Mouse (Mus musculus) gastrocnemius, adult 8-10 months (tissue): Measurements from ENCODE around the gene Hnrnpa3. TPM values are rescaled to one million over a fixed set of nuclear protein-coding genes. Genes with fewer than 3 reads are reported as not detected.
A peak's percentile ranks its signal among the peaks of the same experiment; 100 is the strongest.
"Not testable (repeated sequence)": the region's sequence is repeated elsewhere in the genome, so short reads cannot be mapped to it uniquely, and the experiment has no call there.

Source experiments
- DNase-seq, 2 experiments: peaks; one replicate each; pipeline ENCODE4 v3.0.0; 2022; ENCODE audit warnings: low spot score in 2 of 2
- total RNA-seq, 4 experiments: library from RNA; stranded (reverse); gene quantifications; 2 replicates each; pipeline ENCODE4 v1.2.4; 2022

Gene Hnrnpa3
- total RNA-seq, 4 experiments from 2014 or later = 89.8 to 139 (median 106) TPM

- no peak for DNase-seq
These were observed 22.6 kb upstream of the Hnrnpa3 start for GRCm38 (mm10) chr2:75636261-75637054.

DNA sequence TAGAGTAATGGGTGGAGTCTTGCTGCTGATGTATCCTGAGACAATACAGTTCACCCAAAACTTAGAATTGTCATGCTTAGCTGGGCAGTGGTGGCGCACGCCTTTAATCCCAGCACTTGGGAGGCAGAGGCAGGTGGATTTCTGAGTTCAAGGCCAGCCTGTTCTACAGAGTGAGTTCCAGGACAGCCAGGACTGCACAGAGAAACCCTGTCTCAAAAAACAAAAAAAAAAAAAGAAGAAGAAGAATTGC is 22.1 kb upstream of the Hnrnpa3 start:
- DNase-seq = not testable (repeated sequence)

DNA sequence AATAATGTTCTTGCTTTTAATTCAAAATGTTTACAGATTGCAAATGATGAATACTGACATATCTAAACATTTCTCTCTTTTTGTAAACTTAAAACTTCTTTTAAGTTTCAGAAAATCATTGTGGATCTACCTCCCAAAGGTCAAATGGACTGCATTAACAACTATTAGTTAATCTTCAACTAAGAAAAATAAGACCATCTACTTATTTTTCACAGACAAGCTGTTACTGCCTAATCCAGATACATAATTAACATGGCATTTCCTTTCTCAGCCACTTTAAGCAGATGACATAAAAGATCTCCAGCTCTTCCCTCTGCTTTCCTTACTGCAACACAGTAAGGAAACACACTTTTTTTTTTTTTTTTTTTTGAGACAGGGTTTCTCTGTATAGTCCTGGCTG is 21.7 kb upstream of the Hnrnpa3 start:
- no peak for DNase-seq

GRCm38 (mm10) chr2:75637822-75638221 is 21.2 kb upstream of the Hnrnpa3 start:
- not testable (repeated sequence) for DNase-seq

- DNase-seq = not testable (repeated sequence)
These were observed 19.5 kb upstream of the Hnrnpa3 start for GRCm38 (mm10) chr2:75639535-75639934.

GRCm38 (mm10) chr2:75642312-75642711 is 16.7 kb upstream of the Hnrnpa3 start:
- DNase-seq = not testable (repeated sequence)

- DNase-seq = peak in 1 of 2 experiments; percentile 27
These were observed 16.1 kb upstream of the Hnrnpa3 start for GRCm38 (mm10) chr2:75642795-75643550.

DNA sequence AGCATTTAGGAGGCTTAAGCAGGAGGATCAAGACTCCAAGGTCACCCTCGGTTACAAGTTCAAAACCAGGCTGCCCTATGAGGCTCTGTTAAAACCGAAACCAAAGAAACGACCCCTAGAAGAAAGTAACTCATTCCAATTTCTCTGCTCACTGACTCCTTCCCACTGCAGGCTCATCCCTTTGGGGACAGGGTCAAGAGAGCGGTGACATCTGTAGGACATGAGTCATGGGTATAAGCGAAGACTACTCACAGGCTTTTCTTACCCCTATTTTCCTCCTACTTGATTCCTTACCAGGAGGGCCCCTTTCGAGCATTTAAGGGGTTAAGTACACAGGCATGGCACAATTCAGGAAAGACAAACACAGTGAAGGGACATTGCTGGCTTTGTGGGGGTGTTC is 15.1 kb upstream of the Hnrnpa3 start:
- no peak for DNase-seq

- no peak for DNase-seq
These were observed 13.8 kb upstream of the Hnrnpa3 start for GRCm38 (mm10) chr2:75645251-75645650.

DNA sequence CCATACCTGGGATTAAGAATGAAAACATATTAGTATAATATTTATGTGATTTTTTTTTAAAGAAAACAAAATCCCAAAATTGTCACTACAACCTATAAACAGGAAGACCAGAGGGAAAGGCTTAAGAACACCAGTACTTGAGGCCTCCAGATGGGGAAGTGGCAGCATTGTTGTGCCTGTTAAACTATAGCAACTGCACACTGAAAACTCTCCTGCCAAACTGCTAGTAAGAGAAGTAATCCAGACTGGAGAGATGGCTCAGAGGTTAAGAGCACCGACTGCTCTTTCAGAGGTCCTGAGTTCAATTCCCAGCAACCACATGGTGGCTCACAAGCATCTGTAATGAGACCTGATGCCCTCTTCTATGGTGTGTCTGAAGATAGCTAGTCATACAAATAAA is 8.6 kb upstream of the Hnrnpa3 start:
- DNase-seq = no peak

GRCm38 (mm10) chr2:75653150-75653549 is 5.9 kb upstream of the Hnrnpa3 start:
- DNase-seq = no peak

- no peak for DNase-seq
These were observed 4.4 kb upstream of the Hnrnpa3 start for GRCm38 (mm10) chr2:75654679-75655078.

- no peak for DNase-seq
These were observed 2.1 kb upstream of the Hnrnpa3 start for GRCm38 (mm10) chr2:75656924-75657323.

GRCm38 (mm10) chr2:75657907-75658691 is 962 bp upstream of the Hnrnpa3 start:
- DNase-seq = no peak

DNA sequence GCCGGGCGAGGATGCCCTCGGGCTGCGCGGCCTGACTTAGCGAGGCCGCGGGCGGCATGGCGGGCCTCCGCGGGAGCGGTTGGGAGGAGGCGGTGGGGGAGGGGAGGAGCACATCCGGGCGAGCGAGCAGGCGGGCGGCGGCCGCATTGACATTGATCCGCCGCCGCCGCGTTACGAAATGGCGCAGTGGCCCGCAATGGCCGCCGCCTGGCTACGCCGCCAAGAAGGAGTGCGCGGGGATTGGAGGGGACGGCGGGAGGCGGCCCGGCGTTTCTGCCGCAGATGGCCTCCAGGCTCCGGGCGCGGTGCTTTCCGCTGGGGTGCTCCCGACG is 534 bp downstream of the Hnrnpa3 start:
- DNase-seq = peak; percentile 86 to 90

DNA sequence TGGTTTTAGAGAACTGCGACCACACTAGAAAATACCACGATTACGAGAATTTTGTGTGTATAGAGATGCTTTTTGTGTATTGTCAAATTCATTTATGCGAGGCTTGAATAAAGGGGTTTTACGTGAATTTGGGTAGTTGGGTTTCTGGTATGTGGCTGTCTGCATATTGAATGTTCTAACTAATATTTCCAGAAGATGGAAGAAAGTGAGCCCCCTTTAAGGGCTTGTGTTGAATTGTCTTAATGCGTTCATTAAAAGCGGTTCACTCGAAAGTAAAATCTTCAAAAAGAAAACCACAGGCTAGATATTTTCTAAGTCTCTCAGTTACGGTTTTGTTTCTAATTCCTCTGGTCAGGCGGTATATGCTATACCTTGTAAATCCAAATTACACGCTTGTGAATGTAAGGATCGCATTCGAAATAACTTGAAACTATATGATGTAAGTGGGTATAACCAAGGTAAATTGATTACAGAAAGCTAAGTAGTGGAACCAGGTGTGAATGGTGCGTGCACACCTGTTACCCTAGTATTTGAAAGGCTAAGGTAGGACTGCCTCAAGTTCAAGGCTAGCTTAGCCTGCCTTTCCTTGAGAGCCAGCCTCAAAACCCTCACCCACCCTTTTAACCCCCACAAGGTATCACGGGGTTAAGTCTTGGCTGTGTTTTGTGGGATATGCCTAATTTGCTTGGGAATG is 1.3 kb downstream of the Hnrnpa3 start:
- no peak for DNase-seq

DNA sequence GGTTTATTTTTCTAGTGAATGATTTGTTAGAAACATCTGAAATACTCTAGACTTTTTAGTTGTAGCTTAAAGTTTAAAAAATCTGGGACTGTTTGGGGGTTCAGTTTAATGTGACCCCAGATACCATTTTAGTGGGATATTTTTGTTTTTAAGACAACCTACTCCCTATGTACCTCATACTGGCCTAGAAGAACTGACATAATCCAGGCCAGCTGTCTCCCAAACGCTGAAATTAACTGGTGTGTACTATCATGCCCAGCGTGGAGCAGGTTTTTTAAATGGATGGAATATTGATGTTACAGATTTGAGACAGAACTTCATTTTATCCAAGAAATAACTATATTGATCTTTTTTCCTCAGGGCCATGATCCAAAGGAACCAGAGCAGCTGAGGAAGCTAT is 2.0 kb downstream of the Hnrnpa3 start:
- no peak for DNase-seq

- no peak for DNase-seq
These were observed 10.7 kb downstream of the Hnrnpa3 start for GRCm38 (mm10) chr2:75669491-75670445.

GRCm38 (mm10) chr2:75670446-75671336 is 11.6 kb downstream of the Hnrnpa3 start:
- no peak for DNase-seq

GRCm38 (mm10) chr2:75671337-75671660 is 12.2 kb downstream of the Hnrnpa3 start:
- no peak for DNase-seq
